Mouse (Mus musculus) cortical plate, adult 2 months (tissue): ENCODE measurements around the gene Atp2b2. TPM values are rescaled to one million over a fixed set of nuclear protein-coding genes. Genes with fewer than 3 reads are reported as not detected.

Source experiments
- H3K27ac ChIP-seq: fragments of 200-500 bp; 2 replicates; pipeline ENCODE4 v1.5.1; 2012; ENCODE audit warnings: low read length, control low read depth, inconsistent platforms; ENCODE audit not compliant: insufficient read depth
- H3K4me1 ChIP-seq: fragments of 200-500 bp; 2 replicates; pipeline ENCODE4 v1.6.1; 2011; ENCODE audit warnings: low read length; ENCODE audit not compliant: control insufficient read depth, insufficient read depth
- H3K4me3 ChIP-seq: fragments of 200-500 bp; 2 replicates; pipeline ENCODE4 v1.5.1; 2011; ENCODE audit warnings: mild to moderate bottlenecking, low read length, control low read depth; ENCODE audit not compliant: insufficient read depth
- CTCF ChIP-seq: fragments of 200-500 bp; IDR thresholded peaks from 2 replicates; pipeline ENCODE4 v1.5.1; 2011; ENCODE audit warnings: mild to moderate bottlenecking, control low read depth, low read length; ENCODE audit not compliant: insufficient read depth; ENCODE audit errors: extremely low read depth
- POLR2A ChIP-seq: fragments of 200-500 bp; IDR thresholded peaks from 2 replicates; pipeline ENCODE4 v1.6.1; 2011; ENCODE audit warnings: mild to moderate bottlenecking, low read length, control low read depth; ENCODE audit not compliant: insufficient read depth; ENCODE audit errors: extremely low read depth
- polyA plus RNA-seq: library from polyadenylated mRNA; depleted of rRNA; stranded (reverse); fragments of >200 nt; gene quantifications from 2 replicates; pipeline ENCODE4 v1.2.3, GENCODE M21; 2012; rRNA removed

Atp2b2 gene
- polyA plus RNA-seq, 1 experiment, result 238 TPM

DNA sequence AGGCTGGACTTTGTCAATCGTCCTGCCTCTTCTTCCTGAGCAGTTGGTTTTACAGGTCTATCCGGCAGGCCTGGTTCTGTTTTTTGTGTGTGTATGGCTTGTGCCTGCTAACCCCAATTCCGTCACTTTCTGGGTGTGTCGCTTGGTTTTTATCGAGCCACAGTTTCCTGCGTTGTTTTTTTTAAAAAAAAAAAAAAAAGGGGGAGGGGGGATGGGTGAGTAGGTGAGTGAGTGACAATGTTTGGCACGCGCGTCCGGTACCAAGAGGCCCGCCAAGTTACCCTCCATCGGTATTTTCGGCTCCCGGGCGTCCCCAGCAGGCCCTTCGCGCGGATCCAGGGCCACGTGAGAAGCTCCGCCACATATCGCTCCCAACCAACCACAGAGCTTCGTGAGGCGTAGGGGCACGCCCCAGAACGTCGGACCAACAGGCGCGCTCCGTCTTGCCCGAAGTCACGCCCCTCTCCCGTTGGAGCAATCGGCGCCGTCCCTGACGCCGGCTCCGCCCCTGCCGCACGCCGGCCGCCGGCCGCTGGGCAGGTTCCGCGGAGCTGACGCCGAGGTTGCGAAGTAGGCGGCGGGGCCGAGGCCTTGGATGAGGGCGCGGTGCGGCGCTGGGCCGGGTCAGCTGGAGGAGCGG, 345.7 kb downstream of the Atp2b2 start, which contains the start of gene Tatdn2:
Gene Tatdn2, plus strand, starts transcription at position 469 of the 640 bp plus-strand sequence.
- H3K27ac ChIP-seq, result peak within 1 kb of the TSS; percentile 76
- H3K4me3 ChIP-seq, result peak within 1 kb of the TSS; percentile 94
- peaks cover 4% of the 10 kb centered on the region; the same call in 1 of the 2 replicates for H3K4me1 ChIP-seq
- no peak for TF ChIP-seq CTCF
- TF ChIP-seq POLR2A, result peak; percentile 57; the same call in 1 of the 2 replicates

DNA sequence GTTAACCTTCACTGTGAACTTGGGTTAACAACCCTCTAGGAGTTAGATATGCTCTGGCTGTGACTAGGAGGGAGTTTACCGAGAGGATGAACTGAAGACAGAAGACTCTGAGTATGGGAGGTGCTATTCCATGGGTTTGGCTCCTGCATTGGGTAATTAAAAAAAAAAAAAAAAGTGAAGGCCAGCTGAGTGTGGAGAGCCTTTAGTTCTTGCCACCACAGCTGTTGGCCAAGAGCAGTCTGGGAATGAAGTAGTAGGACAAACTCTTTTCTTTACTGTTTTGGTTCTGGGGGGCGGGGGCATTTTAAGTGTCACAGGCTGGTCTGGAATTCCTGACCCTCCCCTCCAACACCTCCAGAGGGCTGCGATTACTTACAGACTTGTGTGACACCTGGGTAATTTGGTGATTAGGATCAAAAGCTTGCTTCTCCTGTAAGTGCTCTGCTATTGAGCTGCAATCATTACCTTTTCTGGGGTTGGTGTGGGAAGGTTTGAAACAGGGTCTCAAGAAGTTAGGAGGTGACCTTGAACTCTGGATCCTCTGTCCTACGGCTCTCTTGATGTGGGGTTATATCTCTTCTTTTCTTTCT, 346.6 kb downstream of the Atp2b2 start:
- 0 out of 2 replicates have a peak overlapping the region, but pooled peaks have one; percentile 49 for H3K27ac ChIP-seq
- H3K4me3 ChIP-seq, result no peak overlapping the region; the same call in 1 of the 2 replicates
- peaks cover 4% of the 10 kb centered on the region; the same call in 1 of the 2 replicates for H3K4me1 ChIP-seq
- TF ChIP-seq POLR2A (no peak), CTCF (no peak)

DNA sequence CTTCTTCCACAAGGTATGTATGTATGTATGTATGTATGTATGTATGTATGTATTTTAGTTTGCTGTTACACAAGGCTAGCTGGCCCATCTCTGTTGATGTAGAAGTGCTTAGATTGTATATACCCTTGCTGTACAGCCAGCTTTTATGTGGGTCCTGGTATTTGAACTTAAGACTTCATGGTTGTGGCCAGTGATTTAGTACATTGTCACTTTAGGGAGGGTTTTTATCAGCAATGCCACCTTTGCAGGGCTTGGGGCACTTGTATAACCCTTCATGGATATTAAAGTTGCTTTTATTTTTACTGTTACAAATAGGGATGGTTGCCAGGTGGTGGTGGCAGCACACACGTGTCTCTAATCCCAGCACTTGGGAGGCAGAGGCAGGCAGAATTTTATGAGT, 347.2 kb downstream of the Atp2b2 start:
- TF ChIP-seq POLR2A, result no peak
- no peak for TF ChIP-seq CTCF
- Histone ChIP-seq H3K27ac (no peak overlapping the region), H3K4me3 (no peak overlapping the region), H3K4me1 (peaks cover 2% of the 10 kb centered on the region; the same call in 1 of the 2 replicates)

Other genes with a start within 250 kb of the Atp2b2 start
- 123 and 124 TPM in 2 replicates for gene Slc6a11, start 88.6 kb upstream of the Atp2b2 start, polyA plus RNA-seq
- gene Slc6a1, start 240.0 kb upstream of the Atp2b2 start, polyA plus RNA-seq, result 363 and 392 TPM in 2 replicates